In genomic region chr19:17354797-17355196, GRCm38 (mm10) we compare ENCODE assay signal across 12 mouse cellular contexts. TPM values are rescaled to one million over a fixed set of nuclear protein-coding genes. Genes with fewer than 3 reads are reported as not detected.
DNase-seq lines count a peak whose midpoint lies in the region; ATAC-seq and TF ChIP-seq lines count a peak whose summit lies in the region.
"Had no signal": no experiment of that assay in that cellular context is flagged by ENCODE, and none has a peak within 500 bp of the region (broad histone marks: within the 10 kb centered on the region; RNA-seq: fewer than 3 reads in every experiment).

No protein-coding gene starts in this region.

- no peaks in the 10 kb centered on the region for H3K9me3 ChIP-seq in heart, embryonic 11.5 days (replicated peaks; ENCODE audit: control insufficient read depth, low read length)
- H3K9me3 ChIP-seq in lung, postnatal 0 days (ENCODE audit: low read length) = no peaks in the 10 kb centered on the region
- H3K9me3 ChIP-seq in stomach, embryonic 14.5 days (ENCODE audit: control insufficient read depth, low read depth, low read length) = no peaks in the 10 kb centered on the region
- no peaks in the 10 kb centered on the region for H3K9me3 ChIP-seq in forebrain, embryonic 12.5 days
- H3K9me3 ChIP-seq: neural tube, embryonic 12.5 days had no signal

- peak overlapping the region; percentile 17; the same call in 1 of the 2 replicates for H3K9ac ChIP-seq in heart, embryonic 11.5 days (ENCODE audit: low read depth, low read length)
- no peak overlapping the region for H3K9ac ChIP-seq in lung, postnatal 0 days (replicated peaks; ENCODE audit: low read depth)
- H3K9ac ChIP-seq in stomach, embryonic 14.5 days (replicated peaks; ENCODE audit: low read depth, low read length) = no peak overlapping the region
- H3K9ac ChIP-seq in forebrain, embryonic 12.5 days = no peak overlapping the region
- H3K9ac ChIP-seq: forebrain, postnatal 0 days; neural tube, embryonic 12.5 days had no signal

- intact Hi-C loops in heart, postnatal 36 days (cut with DNase I) = loop anchor here (5.0 kb wide), 1 partner anchor 132 kb away; no protein-coding TSS in a partner anchor

- H3K4me1 ChIP-seq in heart, embryonic 11.5 days (ENCODE audit: control insufficient read depth, insufficient read depth, low read length) = peaks cover 15% of the 10 kb centered on the region; the same call in 1 of the 2 replicates
- no peaks in the 10 kb centered on the region for H3K4me1 ChIP-seq in lung, postnatal 0 days (ENCODE audit: insufficient read depth, low read depth, low read length)
- H3K4me1 ChIP-seq in stomach, embryonic 14.5 days (ENCODE audit: control insufficient read depth, insufficient read depth, low read length) = 0 out of 2 replicates have a peak, but pooled peaks cover 4% of the 10 kb centered on the region
- peaks cover 6% of the 10 kb centered on the region for H3K4me1 ChIP-seq in forebrain, embryonic 12.5 days

- H3K36me3 ChIP-seq in heart, embryonic 11.5 days (ENCODE audit: control insufficient read depth, insufficient read depth, low read length) = no peaks in the 10 kb centered on the region
- H3K36me3 ChIP-seq in lung, postnatal 0 days (ENCODE audit: insufficient read depth, low read length) = no peaks in the 10 kb centered on the region
- no peaks in the 10 kb centered on the region for H3K36me3 ChIP-seq in stomach, embryonic 14.5 days (ENCODE audit: control insufficient read depth, insufficient read depth, low read length)
- no peaks in the 10 kb centered on the region for H3K36me3 ChIP-seq in forebrain, embryonic 12.5 days (replicated peaks)
- H3K36me3 ChIP-seq: neural tube, embryonic 12.5 days had no signal

- peak overlapping the region; percentile 73 for H3K4me3 ChIP-seq in heart, embryonic 11.5 days (ENCODE audit: low read depth, low read length)
- no peak overlapping the region; the same call in 1 of the 2 replicates for H3K4me3 ChIP-seq in lung, postnatal 0 days (ENCODE audit: low read depth, low read length)
- no peak overlapping the region for H3K4me3 ChIP-seq in stomach, embryonic 14.5 days (ENCODE audit: low read depth, low read length)
- no peak overlapping the region for H3K4me3 ChIP-seq in forebrain, embryonic 12.5 days (replicated peaks)
- H3K4me3 ChIP-seq: neural tube, embryonic 12.5 days had no signal

- ATAC-seq in heart, embryonic 11.5 days (replicated peaks; ENCODE audit: insufficient number of reproducible peaks, low FRiP score, low TSS enrichment) = 0 out of 2 replicates have a peak, but pooled peaks have one; percentile 55
- ATAC-seq in lung, postnatal 0 days = no peak
- ATAC-seq in erythroid progenitor cell, adult 5-6 weeks (replicated peaks; ENCODE audit: low FRiP score, poor library complexity, severe bottlenecking) = peak; percentile 53
- ATAC-seq in stomach, embryonic 14.5 days (ENCODE audit: insufficient number of reproducible peaks, insufficient read depth, low FRiP score, low read depth) = no peak
- ATAC-seq in forebrain, embryonic 12.5 days (ENCODE audit: low FRiP score) = no peak
- ATAC-seq: activated CD4-positive, CD25-positive, alpha-beta regulatory T cell, adult 4 months; forebrain, postnatal 0 days had no signal

- no peak overlapping the region for H3K27ac ChIP-seq in heart, embryonic 11.5 days (ENCODE audit: low read depth, low read length)
- H3K27ac ChIP-seq in lung, postnatal 0 days (ENCODE audit: low read length) = no peak overlapping the region
- no peak overlapping the region for H3K27ac ChIP-seq in stomach, embryonic 14.5 days (ENCODE audit: low read length)
- H3K27ac ChIP-seq in forebrain, embryonic 12.5 days = no peak overlapping the region
- H3K27ac ChIP-seq: neural tube, embryonic 12.5 days had no signal

- TF ChIP-seq EP300 in lung, postnatal 0 days (IDR thresholded peaks at IDR 0.05) = no peak

- WGBS in heart, embryonic 11.5 days (ENCODE audit: insufficient replicate concordance) = 19% methylated on average over 4 of the region's 4 CpGs
- 39% methylated on average over 4 of the region's 4 CpGs for WGBS in lung, postnatal 0 days
- WGBS in stomach, embryonic 14.5 days = 34% methylated on average over 4 of the region's 4 CpGs
- WGBS in forebrain, embryonic 12.5 days = 77% methylated on average over 4 of the region's 4 CpGs

- 0 out of 2 replicates have a peak, but pooled peaks cover under 1% of the 10 kb centered on the region for H3K27me3 ChIP-seq in heart, embryonic 11.5 days (ENCODE audit: control insufficient read depth, insufficient read depth, low read length)
- 0 out of 2 replicates have a peak, but pooled peaks cover 3% of the 10 kb centered on the region for H3K27me3 ChIP-seq in lung, postnatal 0 days (replicated peaks; ENCODE audit: insufficient read depth, low read length)
- no peaks in the 10 kb centered on the region for H3K27me3 ChIP-seq in stomach, embryonic 14.5 days (ENCODE audit: control insufficient read depth, insufficient read depth, low read length)
- H3K27me3 ChIP-seq in forebrain, embryonic 12.5 days = peaks cover 34% of the 10 kb centered on the region

- DNase-seq in heart, postnatal 36 days = no peak
- DNase-seq in lung, postnatal 0 days (ENCODE audit: low spot score) = no peak
- no peak for DNase-seq in lung, postnatal 10 days
- no peak for DNase-seq in adrenal gland, postnatal 4 days (ENCODE audit: low spot score in 2 of 2)
- DNase-seq: forebrain, postnatal 0 days; lung, adult 18-20 months had no signal

- no peak for TF ChIP-seq CTCF in lung, postnatal 0 days (IDR thresholded peaks at IDR 0.05)

- peak overlapping the region; percentile 84 for H3K4me2 ChIP-seq in heart, embryonic 11.5 days
- peak overlapping the region; percentile 64; the same call in 1 of the 2 replicates for H3K4me2 ChIP-seq in lung, postnatal 0 days (replicated peaks; ENCODE audit: low read depth, low read length)
- H3K4me2 ChIP-seq in stomach, embryonic 14.5 days (replicated peaks; ENCODE audit: low read depth, low read length) = 0 out of 2 replicates have a peak overlapping the region, but pooled peaks have one; percentile 2
- no peak overlapping the region for H3K4me2 ChIP-seq in forebrain, embryonic 12.5 days

RNA-seq across cellular contexts. Expression of gene Gcnt1, which starts 17.8 kb away (rescaled TPM):
- 11.2 and 12.8 TPM in 2 replicates for polyA plus RNA-seq in heart, embryonic 11.5 days (2014; fragmentation: Nextera tagmentation; extraction: Ambion mirVana)
- 10 to 100 TPM; 13.2 to 17.8 TPM for total RNA-seq in heart, postnatal 36 days (2021)
- polyA plus RNA-seq in lung, postnatal 0 days (2015; fragmentation: Nextera tagmentation; extraction: Ambion mirVana) = 2.6 and 2.7 TPM in 2 replicates
- total RNA-seq in erythroid progenitor cell, adult 5-6 weeks (2015; ENCODE audit: low replicate concordance) = 132 TPM in 2 replicates
- 137 and 158 TPM in 2 replicates for total RNA-seq in erythroid progenitor cell, adult 5-6 weeks (2017; ENCODE audit: low replicate concordance)
- 4.6 and 5.3 TPM in 2 replicates for polyA plus RNA-seq in stomach, embryonic 14.5 days (2014; fragmentation: Nextera tagmentation; extraction: Ambion mirVana)
- polyA plus RNA-seq in forebrain, embryonic 12.5 days (2016; fragmentation: Nextera tagmentation; extraction: Ambion mirVana) = 2.1 and 2.3 TPM in 2 replicates
- total RNA-seq in adrenal gland, postnatal 4 days (2021) = 10 to 100 TPM in 1 of 2 experiments, 1 to 10 TPM in 1; 4.9 to 19.0 TPM

RNA-seq across cellular contexts. Expression of gene Rfk, which starts 39.0 kb away (rescaled TPM):
- 60.4 and 61.3 TPM in 2 replicates for polyA plus RNA-seq in heart, embryonic 11.5 days (2014; fragmentation: Nextera tagmentation; extraction: Ambion mirVana)
- 10 to 100 TPM; 66.1 to 74.6 TPM for total RNA-seq in heart, postnatal 36 days (2021)
- 77.4 and 93.0 TPM in 2 replicates for polyA plus RNA-seq in lung, postnatal 0 days (2015; fragmentation: Nextera tagmentation; extraction: Ambion mirVana)
- 32.3 and 39.6 TPM in 2 replicates for total RNA-seq in erythroid progenitor cell, adult 5-6 weeks (2015; ENCODE audit: low replicate concordance)
- total RNA-seq in erythroid progenitor cell, adult 5-6 weeks (2017; ENCODE audit: low replicate concordance) = 18.0 and 18.3 TPM in 2 replicates
- polyA plus RNA-seq in stomach, embryonic 14.5 days (2014; fragmentation: Nextera tagmentation; extraction: Ambion mirVana) = 68.2 and 68.8 TPM in 2 replicates
- 95.0 and 95.1 TPM in 2 replicates for polyA plus RNA-seq in forebrain, embryonic 12.5 days (2016; fragmentation: Nextera tagmentation; extraction: Ambion mirVana)
- total RNA-seq in adrenal gland, postnatal 4 days (2021) = 10 to 100 TPM; 66.4 to 73.2 TPM

Comparison
In these comparisons a context has a peak if more than half of its experiments do, and no peak if none do; other contexts are left out.
1. ATAC-seq: peak in heart, embryonic 11.5 days (single experiment) and erythroid progenitor cell, adult 5-6 weeks (single experiment); none in lung, postnatal 0 days (single experiment), stomach, embryonic 14.5 days (single experiment) and forebrain, embryonic 12.5 days (single experiment).